Mouse (Mus musculus) lung, postnatal 0 days (tissue): ENCODE measurements at regions not wholly inside any gene's neighbourhood (a gene's known extent, or its start where the extent isn't known, plus 50 kb on each side); places are given as distances from the start of the nearest gene placed in this dataset.
"Not testable (repeated sequence)": the region's sequence is repeated elsewhere in the genome, so short reads cannot be mapped to it uniquely, and the experiment has no call there.

Experiments used
- ATAC-seq: fragments of 200-750 bp; cut with Nextera tagmentation; 2 replicates; pipeline ENCODE4 v1.8.0; 2017; ENCODE audit warnings: moderate library complexity
- DNase-seq: peaks from one replicate; pipeline ENCODE4 v3.0.0-alpha.2; 2016; ENCODE audit warnings: low spot score
- H3K27ac ChIP-seq: fragments of 300-500 bp; sonication (generic); 2 replicates; pipeline ENCODE4 v1.5.1; 2014; ENCODE audit warnings: antibody characterized with exemption, mild to moderate bottlenecking, low read length, mixed read lengths
- H3K27me3 ChIP-seq: fragments of 300-500 bp; sonication (generic); replicated peaks from 2 replicates; pipeline ENCODE4 v1.6.1; 2014; ENCODE audit warnings: low read length, mixed read lengths; ENCODE audit not compliant: insufficient read depth
- H3K36me3 ChIP-seq: fragments of 300-500 bp; sonication (generic); 2 replicates; pipeline ENCODE4 v1.6.1; 2014; ENCODE audit warnings: low read length, mixed read lengths; ENCODE audit not compliant: insufficient read depth
- H3K4me1 ChIP-seq: fragments of 300-500 bp; sonication (generic); 2 replicates; pipeline ENCODE4 v1.6.1; 2014; ENCODE audit warnings: antibody characterized with exemption, low read depth, low read length, mixed read lengths; ENCODE audit not compliant: insufficient read depth
- H3K4me2 ChIP-seq: fragments of 300-500 bp; sonication (generic); replicated peaks from 2 replicates; pipeline ENCODE4 v1.6.1; 2014; ENCODE audit warnings: low read depth, mild to moderate bottlenecking, low read length, moderate library complexity, mixed read lengths
- H3K4me3 ChIP-seq: fragments of 300-500 bp; sonication (generic); 2 replicates; pipeline ENCODE4 v1.5.1; 2014; ENCODE audit warnings: low read depth, low read length
- H3K9ac ChIP-seq: fragments of 300-500 bp; sonication (generic); replicated peaks from 2 replicates; pipeline ENCODE4 v1.6.1; 2014; ENCODE audit warnings: low read depth, mild to moderate bottlenecking
- H3K9me3 ChIP-seq: fragments of 300-500 bp; sonication (generic); 2 replicates; pipeline ENCODE4 v1.6.1; 2016; ENCODE audit warnings: low read length, mixed read lengths
- CTCF ChIP-seq: IDR thresholded peaks from 2 replicates; pipeline ENCODE4 v1.5.1; 2016; ENCODE audit warnings: antibody characterized with exemption, mild to moderate bottlenecking
- EP300 ChIP-seq: IDR thresholded peaks from 2 replicates; pipeline ENCODE4 v1.6.1; 2016; ENCODE audit warnings: antibody characterized with exemption, mild to moderate bottlenecking, control low read depth
- WGBS: fragments of 180-500 bp; shearing (Covaris S2); extraction: QIAGEN DNeasy Blood & Tissue Kit; methylation state at CpG from one replicate; pipeline ENCODE4 v1.1.7; 2014; 5-methylcytosine and 5-hydroxymethylcytosine counted together

- Histone ChIP-seq H3K4me2 (no peak overlapping the region), H3K36me3 (no peaks in the 10 kb centered on the region), H3K27me3 (no peaks in the 10 kb centered on the region), H3K9me3 (no peaks in the 10 kb centered on the region), H3K9ac (no peak overlapping the region), H3K27ac (no peak overlapping the region), H3K4me1 (no peaks in the 10 kb centered on the region), H3K4me3 (no peak overlapping the region)
- WGBS: 89% methylated on average over 2 of the region's 2 CpGs
- DNase-seq: no peak
- TF ChIP-seq EP300 (no peak), CTCF (no peak)
- no peak for ATAC-seq
These were observed 94.5 kb upstream of the Ipo5 start for GRCm38 (mm10) chr14:120816529-120816928.

GRCm38 (mm10) chr14:120826187-120826586, 84.8 kb upstream of the Ipo5 start:
- Histone ChIP-seq H3K36me3 (no peaks in the 10 kb centered on the region), H3K4me2 (no peak overlapping the region), H3K4me3 (no peak overlapping the region), H3K27ac (no peak overlapping the region), H3K27me3 (no peaks in the 10 kb centered on the region), H3K4me1 (no peaks in the 10 kb centered on the region), H3K9ac (no peak overlapping the region), H3K9me3 (no peaks in the 10 kb centered on the region)
- 71% methylated on average over 4 of the region's 4 CpGs for WGBS
- ATAC-seq: no peak
- TF ChIP-seq EP300: no peak
- TF ChIP-seq CTCF: no peak
- no peak for DNase-seq

GRCm38 (mm10) chr14:120830389-120830835, 80.6 kb upstream of the Ipo5 start:
- not testable (repeated sequence) for H3K4me2 ChIP-seq, H3K27ac ChIP-seq, H3K36me3 ChIP-seq, H3K9ac ChIP-seq, H3K4me1 ChIP-seq, H3K4me3 ChIP-seq, H3K27me3 ChIP-seq, H3K9me3 ChIP-seq
- 28% methylated on average over 20 of the region's 20 CpGs for WGBS
- DNase-seq: peak; percentile 84
- ATAC-seq: peak; percentile 47

- Histone ChIP-seq H3K4me2 (no peak overlapping the region), H3K9me3 (no peaks in the 10 kb centered on the region), H3K27ac (no peak overlapping the region), H3K4me3 (no peak overlapping the region), H3K27me3 (no peaks in the 10 kb centered on the region), H3K9ac (no peak overlapping the region), H3K36me3 (no peaks in the 10 kb centered on the region), H3K4me1 (no peaks in the 10 kb centered on the region)
- ATAC-seq (no peak), DNase-seq (no peak)
- TF ChIP-seq CTCF: no peak
- TF ChIP-seq EP300: no peak
- 64% methylated on average over 5 of the region's 5 CpGs for WGBS
These were observed 79.6 kb upstream of the Ipo5 start for GRCm38 (mm10) chr14:120831397-120831796.

- peak; percentile 97 for DNase-seq
- TF ChIP-seq EP300 (peak; percentile 52), CTCF (peak; percentile 94)
- H3K27me3 ChIP-seq: no peaks in the 10 kb centered on the region
- no peaks in the 10 kb centered on the region for H3K36me3 ChIP-seq
- WGBS: 2% methylated on average over 23 of the region's 23 CpGs
- peak overlapping the region; percentile 58 for H3K4me2 ChIP-seq
- H3K9me3 ChIP-seq: no peaks in the 10 kb centered on the region
- ATAC-seq: peak; percentile 89
- H3K27ac ChIP-seq: peak overlapping the region; percentile 92
- peak overlapping the region; percentile 39 for H3K4me3 ChIP-seq
- H3K9ac ChIP-seq: 0 out of 2 replicates have a peak overlapping the region, but pooled peaks have one; percentile 16
- H3K4me1 ChIP-seq: no peaks in the 10 kb centered on the region
These were observed 79.0 kb upstream of the Ipo5 start for GRCm38 (mm10) chr14:120831847-120832613.

- ATAC-seq (no peak), DNase-seq (no peak)
- Histone ChIP-seq H3K36me3 (no peaks in the 10 kb centered on the region), H3K4me1 (no peaks in the 10 kb centered on the region), H3K9me3 (no peaks in the 10 kb centered on the region), H3K4me3 (no peak overlapping the region), H3K4me2 (no peak overlapping the region), H3K27me3 (no peaks in the 10 kb centered on the region), H3K9ac (no peak overlapping the region), H3K27ac (no peak overlapping the region)
- 76% methylated on average over 4 of the region's 4 CpGs for WGBS
- no peak for TF ChIP-seq EP300
- TF ChIP-seq CTCF: no peak
These were observed 76.2 kb upstream of the Ipo5 start for GRCm38 (mm10) chr14:120834821-120835220.

GRCm38 (mm10) chr14:120835758-120836157, 75.3 kb upstream of the Ipo5 start:
- H3K4me3 ChIP-seq: no peak overlapping the region
- ATAC-seq: no peak
- TF ChIP-seq CTCF (peak; percentile 44), EP300 (no peak)
- H3K27me3 ChIP-seq: no peaks in the 10 kb centered on the region
- H3K36me3 ChIP-seq: no peaks in the 10 kb centered on the region
- no peaks in the 10 kb centered on the region for H3K9me3 ChIP-seq
- DNase-seq: peak; percentile 32
- no peaks in the 10 kb centered on the region for H3K4me1 ChIP-seq
- H3K27ac ChIP-seq: no peak overlapping the region
- H3K4me2 ChIP-seq: no peak overlapping the region
- WGBS: 61% methylated on average over 5 of the region's 5 CpGs
- H3K9ac ChIP-seq: no peak overlapping the region
